Mouse (Mus musculus) MEL (cell line): ENCODE measurements around the gene Tfap2c.

Experiments used
- BHLHE40 ChIP-seq: IDR thresholded peaks from 2 replicates; pipeline ENCODE4 v1.6.1; 2012; ENCODE audit warnings: low read depth, mild to moderate bottlenecking, inconsistent platforms, low read length, improper control_type of control experiment, borderline replicate concordance
- CTCF ChIP-seq, 3 experiments: IDR thresholded peaks in 2 of 3; conservative IDR thresholded peaks in 1 of 3; 2 replicates each; pipeline ENCODE4 v1.5.1; 2011 to 2012; ENCODE audit warnings: low read length in 3 of 3, low read depth in 2 of 3, mild to moderate bottlenecking in 2 of 3, improper control_type of control experiment in 1 of 3, inconsistent platforms in 1 of 3, mixed read lengths in 1 of 3, moderate library complexity in 1 of 3; ENCODE audit not compliant: control insufficient read depth in 1 of 3, insufficient read depth in 1 of 3, poor library complexity in 1 of 3, severe bottlenecking in 1 of 3
- ETS1 ChIP-seq: IDR thresholded peaks from 2 replicates; pipeline ENCODE4 v1.6.1; 2012; ENCODE audit warnings: low read depth, mild to moderate bottlenecking, inconsistent platforms, low read length, improper control_type of control experiment, moderate library complexity
- KAT2A ChIP-seq: conservative IDR thresholded peaks from 2 replicates; pipeline ENCODE4 v1.6.1; 2012; ENCODE audit warnings: low read depth, low read length, improper control_type of control experiment, inconsistent platforms
- MAFK ChIP-seq: IDR thresholded peaks from 2 replicates; pipeline ENCODE4 v1.6.1; 2011; ENCODE audit warnings: low read depth, mild to moderate bottlenecking, low read length, improper control_type of control experiment, borderline replicate concordance
- MAX ChIP-seq: IDR thresholded peaks from 2 replicates; pipeline ENCODE4 v1.6.1; 2011; ENCODE audit warnings: low read length, improper control_type of control experiment
- MEF2A ChIP-seq: IDR thresholded peaks from 2 replicates; pipeline ENCODE4 v1.6.1; 2014; ENCODE audit warnings: low read depth, mild to moderate bottlenecking, inconsistent platforms, low read length, improper control_type of control experiment; ENCODE audit not compliant: poor library complexity, insufficient replicate concordance, severe bottlenecking; ENCODE audit errors: extremely low read depth
- POLR2A ChIP-seq, 2 experiments: IDR thresholded peaks; 2 replicates each; pipeline ENCODE4 v1.6.1; 2011 to 2012; ENCODE audit warnings: low read length in 2 of 2, mild to moderate bottlenecking in 2 of 2, control low read depth in 1 of 2, improper control_type of control experiment in 1 of 2, low read depth in 1 of 2, moderate library complexity in 1 of 2; ENCODE audit not compliant: control insufficient read depth in 1 of 2, insufficient read depth in 1 of 2, poor library complexity in 1 of 2
- TAL1 ChIP-seq: IDR thresholded peaks from 2 replicates; pipeline ENCODE4 v1.6.1; 2012; ENCODE audit warnings: mild to moderate bottlenecking, inconsistent platforms, low read length, moderate library complexity, mixed read lengths
- ZNF384 ChIP-seq: IDR thresholded peaks from 2 replicates; pipeline ENCODE4 v1.6.1; 2012; ENCODE audit warnings: low read depth, mild to moderate bottlenecking, inconsistent platforms, low read length, improper control_type of control experiment

DNA sequence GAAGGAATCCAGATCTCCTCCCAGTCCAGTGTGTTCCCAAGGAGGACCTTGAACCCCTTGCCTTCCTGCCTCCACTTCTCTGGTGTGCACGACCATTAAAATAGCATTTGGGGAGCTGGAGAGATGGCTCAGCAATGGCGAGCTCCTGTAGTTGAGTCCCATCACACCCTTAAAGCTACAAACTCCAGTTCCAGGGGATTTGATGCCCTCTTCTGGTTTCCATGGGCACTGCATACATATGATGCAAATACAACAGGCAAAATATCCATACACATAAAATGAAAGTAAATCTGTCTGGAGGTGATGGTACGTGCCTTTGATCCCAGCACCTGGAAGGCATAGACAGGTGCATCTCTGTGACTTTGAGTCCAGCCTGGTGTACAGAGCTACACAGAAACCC lies 55.2 kb downstream of the Tfap2c start:
- TF ChIP-seq CTCF (IDR thresholded peaks at IDR 0.05 in 2 of 3, conservative IDR thresholded peaks at IDR 0.05 in 1 of 3; ENCODE audit: control insufficient read depth in 1 of 3, insufficient read depth in 1 of 3, low read depth in 2 of 3, low read length in 3 of 3, poor library complexity in 1 of 3, severe bottlenecking in 1 of 3) (no peak), KAT2A (no peak), ETS1 (no peak), ZNF384 (no peak), POLR2A (IDR thresholded peaks at IDR 0.05; ENCODE audit: control insufficient read depth in 1 of 2, insufficient read depth in 1 of 2, low read depth in 1 of 2, low read length in 2 of 2, poor library complexity in 1 of 2) (no peak), MAX (no peak), BHLHE40 (no peak), MAFK (no peak), MEF2A (no peak), TAL1 (no peak)
